Mouse (Mus musculus) gastrocnemius, postnatal 25 days (tissue): Measurements from ENCODE around the gene March1. TPM values are rescaled to one million over a fixed set of nuclear protein-coding genes. Genes with fewer than 3 reads are reported as not detected.
"Not testable (repeated sequence)": the region's sequence is repeated elsewhere in the genome, so short reads cannot be mapped to it uniquely, and the experiment has no call there.

ENCODE experiments used
- DNase-seq: peaks from one replicate; pipeline ENCODE4 v3.0.0; 2022
- total RNA-seq, 2 experiments: library from RNA; stranded (reverse); gene quantifications; 1 replicate in 1 of 2; 2 replicates in 1 of 2; pipeline ENCODE4 v1.2.3; 2021

The March1 gene
- total RNA-seq, 2 experiments from 2014 or later: 0.38 to 0.40 TPM

DNA sequence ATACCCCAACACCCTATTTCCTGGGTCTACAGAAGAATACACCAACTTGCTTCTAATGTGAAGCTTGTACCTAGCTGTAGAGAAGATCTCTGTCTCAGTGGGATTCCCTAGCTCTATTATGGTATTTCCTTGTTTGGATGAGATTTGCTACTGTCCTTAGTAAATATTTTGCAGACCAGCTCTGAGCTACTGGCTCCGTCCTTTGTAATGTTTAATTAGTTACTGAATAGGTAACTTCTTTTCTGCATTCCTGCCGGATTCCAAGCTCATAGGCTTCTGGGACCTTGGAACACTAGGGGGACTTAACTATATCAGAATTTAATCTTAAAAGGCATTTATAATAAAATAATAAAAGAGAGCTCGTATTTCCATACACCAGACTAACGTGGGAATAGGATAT lies 799.9 kb downstream of the March1 start:
- DNase-seq: not testable (repeated sequence)

DNA sequence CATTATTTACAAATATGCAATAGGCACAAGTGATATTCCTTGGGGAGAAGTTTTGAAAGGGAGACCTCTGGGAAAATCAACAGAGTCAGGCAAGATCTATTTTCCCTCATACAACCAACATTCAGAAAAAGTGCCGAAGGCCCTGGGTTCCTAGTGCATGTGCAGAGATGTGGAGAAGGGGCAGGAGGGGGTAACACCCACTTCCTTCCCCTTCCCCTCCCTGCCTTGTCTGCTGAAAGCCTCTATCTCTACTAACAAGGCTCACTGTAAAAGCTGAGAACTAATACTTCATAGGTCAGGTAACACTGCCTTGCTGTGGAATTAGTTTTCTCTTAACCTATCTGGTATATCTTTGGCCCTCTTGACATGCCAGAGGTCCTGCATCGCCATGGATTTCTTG lies 812.9 kb downstream of the March1 start:
- no peak for DNase-seq

DNA sequence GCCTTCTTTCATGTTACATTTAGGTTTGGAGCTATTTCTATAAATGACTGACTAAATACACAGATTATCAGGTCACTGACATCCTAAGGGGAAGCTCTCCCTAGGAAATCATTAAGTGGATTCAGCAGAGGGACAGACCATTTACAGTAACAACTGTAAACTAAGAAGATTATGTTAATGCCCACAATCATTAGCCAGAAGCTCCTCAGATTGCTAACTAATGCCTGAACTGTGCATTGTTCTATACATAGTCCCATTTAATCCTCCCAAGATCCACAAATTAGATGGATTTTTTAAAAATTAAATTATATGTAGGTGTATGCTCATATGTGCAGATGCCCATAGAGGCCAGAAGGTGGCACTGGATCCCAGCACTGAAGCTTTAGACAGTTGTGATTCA lies 815.9 kb downstream of the March1 start:
- no peak for DNase-seq

DNA sequence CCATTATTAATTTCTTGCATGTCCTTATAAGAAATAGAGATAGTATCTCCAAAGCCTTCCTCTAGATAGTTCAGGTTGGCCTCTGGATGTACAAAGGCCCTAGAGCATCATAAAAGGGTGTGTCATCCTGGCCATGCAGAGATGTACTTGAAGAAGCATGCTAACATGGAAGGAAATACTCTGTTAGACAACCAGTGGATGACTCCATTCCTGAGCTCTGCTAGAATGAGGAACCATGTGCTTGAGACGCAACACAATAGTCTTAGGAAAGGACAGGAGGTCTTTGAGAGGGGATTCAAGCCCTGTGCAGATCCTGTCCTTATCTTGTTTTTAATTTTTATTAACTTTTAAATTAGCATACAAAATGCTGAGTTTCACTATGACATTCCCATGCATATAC lies 819.1 kb downstream of the March1 start:
- no peak for DNase-seq

DNA sequence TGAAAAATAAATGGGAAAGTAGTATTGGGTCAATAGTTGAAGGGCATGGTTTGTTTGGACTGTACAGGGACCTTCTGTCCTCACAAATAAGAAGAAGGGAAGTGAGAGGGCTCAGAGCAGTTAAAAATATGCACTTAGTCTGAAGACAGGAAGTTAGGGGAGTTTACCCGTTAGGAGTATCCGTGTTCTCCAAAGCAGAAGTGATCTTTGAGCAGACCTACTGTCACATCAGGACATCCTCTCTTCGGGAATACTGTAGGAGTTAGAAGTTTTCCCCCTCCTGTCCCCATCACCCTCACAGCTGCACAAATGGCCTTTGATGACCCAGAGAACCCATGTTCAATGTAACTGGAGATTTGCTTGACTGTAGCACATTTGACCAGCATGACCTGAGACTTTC lies 820.2 kb downstream of the March1 start:
- no peak for DNase-seq

DNA sequence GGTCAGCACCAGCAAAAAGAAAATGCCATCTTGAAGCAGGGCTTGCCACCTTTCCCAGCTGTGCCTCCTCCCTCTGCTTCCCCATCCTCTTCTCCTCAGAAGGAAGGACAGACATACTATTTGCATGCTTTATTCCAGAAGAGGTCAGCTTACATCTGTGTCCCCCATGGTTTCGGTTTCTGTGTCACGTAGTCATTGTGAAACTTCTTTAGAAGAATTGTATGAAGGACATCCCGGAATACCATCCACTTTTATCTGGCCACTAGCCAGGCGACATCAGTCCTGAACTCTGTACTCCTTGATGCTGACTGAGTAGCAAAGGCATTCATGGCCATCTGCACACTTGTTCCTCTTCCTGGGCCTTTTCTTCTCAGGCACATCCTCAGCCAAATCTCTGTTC lies 820.8 kb downstream of the March1 start:
- DNase-seq: peak; percentile 21

DNA sequence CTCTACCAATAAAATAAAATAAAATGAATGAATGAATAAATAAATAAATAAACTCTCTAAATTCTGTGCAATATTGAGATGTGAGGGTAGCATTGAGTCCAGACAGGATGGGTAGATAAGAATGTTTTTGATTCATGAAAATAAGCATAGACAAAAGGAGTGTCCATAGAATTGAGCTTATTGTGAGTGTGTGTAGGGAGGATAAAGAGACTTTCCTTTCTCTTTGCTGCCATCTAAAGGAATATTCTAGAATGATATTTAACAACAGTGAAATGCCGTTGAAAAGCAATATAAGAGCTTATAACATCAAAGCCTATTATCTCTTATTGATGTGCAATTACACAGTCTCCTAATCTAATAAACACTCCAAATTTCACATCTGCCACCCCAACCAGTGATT lies 823.4 kb downstream of the March1 start:
- no peak for DNase-seq

DNA sequence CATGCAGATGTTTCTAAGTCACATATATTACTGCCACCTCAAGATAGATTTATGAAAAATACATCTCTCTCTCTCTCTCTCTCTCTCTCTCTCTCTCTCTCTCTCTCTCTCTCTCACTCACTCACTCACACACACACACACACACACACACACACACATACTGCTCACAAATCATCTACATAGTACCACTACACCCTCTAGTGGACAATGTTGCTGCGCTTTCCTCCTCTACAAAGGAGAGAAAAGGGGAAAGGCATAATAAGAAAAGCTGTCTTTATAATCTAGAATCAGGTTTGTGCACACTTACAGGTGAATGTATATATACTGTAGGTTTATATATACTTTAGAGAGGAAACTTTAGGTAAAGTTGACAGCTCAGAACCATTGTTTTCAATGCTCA lies 825.1 kb downstream of the March1 start:
- no peak for DNase-seq

DNA sequence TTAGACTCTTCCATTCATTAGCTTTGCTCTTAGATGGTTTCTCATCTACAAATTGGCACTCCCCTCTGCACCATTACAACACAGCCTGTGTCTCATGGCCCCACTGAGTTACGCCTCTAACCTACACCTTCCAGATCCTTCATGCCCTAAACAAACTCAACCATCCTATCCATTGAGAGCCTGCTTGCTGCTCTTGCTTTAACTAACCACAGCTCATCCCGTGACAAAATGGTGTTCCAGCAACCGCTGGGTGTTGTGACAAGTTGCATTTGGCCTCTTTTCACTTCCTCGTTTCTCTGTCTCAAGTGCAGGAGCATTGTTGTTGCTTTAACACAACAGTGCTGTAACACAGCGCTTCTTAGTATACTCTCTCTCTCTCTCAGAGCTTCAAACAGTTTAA lies 826.4 kb downstream of the March1 start:
- DNase-seq: no peak

DNA sequence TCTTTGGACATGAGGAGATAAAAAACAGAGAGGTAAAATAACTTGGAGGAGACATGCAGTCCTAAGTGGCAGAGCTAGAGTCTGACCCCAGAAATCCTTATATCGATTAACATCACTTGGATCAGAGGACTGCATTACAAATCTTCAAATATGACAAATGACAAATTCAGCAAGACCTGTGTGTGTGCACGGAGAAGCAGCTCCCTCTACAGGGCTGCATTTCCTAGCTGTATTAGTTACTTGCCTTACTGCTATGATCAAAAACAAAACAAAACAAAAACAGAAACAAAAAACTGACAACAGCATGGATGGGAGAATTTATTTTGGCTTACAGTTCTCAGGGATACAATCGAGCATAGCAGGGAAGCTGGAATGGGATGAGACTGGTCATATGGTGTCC lies 827.7 kb downstream of the March1 start:
- no peak for DNase-seq

DNA sequence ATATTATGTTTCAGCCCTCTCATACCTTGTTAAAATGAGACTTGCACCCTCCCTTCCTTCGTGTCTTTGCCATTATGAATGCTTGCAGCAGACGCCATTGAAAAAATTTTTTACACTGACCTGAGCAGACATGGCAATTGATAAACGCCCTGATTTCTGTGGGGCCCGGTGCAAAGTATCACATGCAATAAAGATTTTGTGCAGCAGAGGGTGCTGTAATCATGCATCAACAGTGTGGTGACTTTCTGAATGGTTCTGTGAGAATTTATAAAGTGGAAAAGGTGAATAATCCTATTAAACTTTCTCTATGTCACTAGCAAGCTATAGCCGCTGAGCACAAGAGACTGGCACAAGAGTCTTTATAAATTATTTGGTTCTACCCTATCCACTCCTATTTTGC lies 833.0 kb downstream of the March1 start:
- DNase-seq: no peak

DNA sequence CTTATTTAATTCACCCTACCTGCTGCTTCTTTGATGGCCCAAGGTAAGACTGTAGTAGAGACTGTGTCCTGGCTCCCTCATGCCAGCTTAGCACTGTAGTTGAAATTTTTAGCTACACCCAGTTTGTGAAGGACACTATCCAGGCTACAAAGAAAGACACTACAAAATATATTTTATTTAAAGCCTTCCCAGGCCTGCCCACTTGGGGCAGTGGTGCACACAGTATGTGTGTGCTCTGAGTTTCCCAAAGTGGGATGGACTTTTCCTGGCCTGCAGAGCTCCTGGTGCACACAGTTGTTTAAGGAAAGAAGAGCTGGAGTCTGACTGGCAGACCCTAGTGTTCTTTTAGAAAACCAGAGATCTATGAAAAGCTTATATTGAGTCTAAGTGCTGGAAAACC lies 839.4 kb downstream of the March1 start:
- DNase-seq: no peak

DNA sequence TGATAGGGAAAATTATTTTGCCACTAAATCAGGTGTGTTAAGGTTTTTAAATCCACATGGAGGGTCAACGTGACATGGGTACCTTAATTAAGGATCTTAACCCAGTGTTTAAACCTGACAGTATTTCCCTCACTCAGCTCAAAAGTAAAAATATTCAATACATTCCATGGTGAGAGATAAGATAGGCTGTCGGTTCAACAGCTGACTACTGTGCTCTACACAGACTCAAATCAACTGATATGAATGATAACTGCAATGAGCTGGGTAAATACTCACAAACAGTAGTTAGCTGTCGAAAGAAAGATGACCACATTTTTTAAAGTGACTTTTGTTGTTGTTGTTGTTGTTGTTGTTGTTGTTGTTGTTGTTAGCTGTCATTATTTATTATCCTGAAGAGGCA lies 852.1 kb downstream of the March1 start:
- DNase-seq: no peak

DNA sequence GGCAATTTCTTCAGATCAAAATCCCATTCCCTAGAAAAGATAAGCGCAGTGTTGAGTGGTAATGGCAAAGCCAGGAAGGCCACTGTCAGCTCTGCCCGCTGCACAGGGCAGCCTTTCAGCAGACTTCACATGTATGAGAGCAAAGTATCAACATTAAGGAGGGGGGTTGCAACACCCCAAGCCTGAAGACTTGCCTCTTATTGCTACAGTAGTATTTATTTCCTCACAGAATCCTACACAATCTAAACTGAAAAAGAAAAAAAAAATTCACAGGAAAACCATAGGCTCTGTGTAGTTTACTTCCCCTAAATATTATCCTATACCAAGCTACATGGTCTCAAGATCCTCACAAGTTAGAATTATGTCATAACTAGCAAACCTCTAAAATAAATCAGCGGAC lies 859.2 kb downstream of the March1 start:
- no peak for DNase-seq

DNA sequence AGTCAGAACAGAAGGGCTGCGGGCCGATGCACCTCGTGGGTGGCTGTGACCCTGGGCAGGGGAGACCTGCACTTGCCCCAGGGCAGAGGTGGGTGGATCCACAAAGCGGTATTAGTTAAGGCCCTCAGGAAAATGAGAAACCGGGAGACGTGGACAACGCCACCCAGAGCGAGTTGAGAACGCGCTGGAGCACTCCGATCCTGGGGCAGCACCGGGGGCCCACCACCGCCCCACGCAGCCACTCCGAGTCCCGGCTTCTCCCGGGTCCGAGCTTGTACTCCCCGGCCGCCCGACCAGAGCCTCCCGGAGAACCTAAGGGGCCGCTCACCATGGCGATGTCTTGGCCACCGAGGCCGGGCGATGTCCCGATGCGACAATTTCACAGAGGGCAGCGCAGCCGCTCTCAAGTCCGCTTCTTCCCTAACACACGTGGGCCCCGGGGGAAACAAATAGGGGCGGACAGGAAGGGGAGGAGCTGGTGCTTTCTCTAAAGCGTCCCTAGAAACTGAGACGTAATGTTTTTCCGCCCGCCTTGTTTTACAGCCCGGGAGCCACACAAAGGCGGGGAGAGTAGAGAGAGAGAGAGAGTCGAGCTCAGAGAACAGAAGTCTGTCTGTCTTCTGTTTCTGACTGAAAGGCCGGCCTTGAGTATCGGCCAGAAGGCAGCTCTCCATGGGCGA lies 868.5 kb downstream of the March1 start, which contains the start of gene Tma16:
Gene Tma16 (minus strand): TSS at position 447 of the 680 bp plus-strand sequence.
- peak; percentile 72 for DNase-seq

DNA sequence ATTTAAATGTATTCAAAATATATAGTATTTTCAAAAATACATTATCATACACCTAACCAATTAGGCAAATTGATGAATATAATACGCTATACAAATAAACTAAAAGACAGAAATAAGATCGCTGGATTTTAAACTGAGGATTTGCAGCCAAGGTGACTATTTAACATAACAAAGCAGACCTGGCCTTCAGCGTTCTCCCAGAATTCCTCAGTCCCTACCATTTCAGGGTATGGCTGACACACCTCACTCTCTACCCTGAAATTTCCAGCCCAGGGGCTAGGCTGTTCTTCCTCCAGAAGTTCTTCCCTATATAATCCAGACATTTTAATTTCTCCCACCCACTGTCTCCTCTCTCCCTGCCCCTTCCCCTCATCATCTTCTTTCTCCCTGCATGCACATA lies 870.9 kb downstream of the March1 start:
- no peak for DNase-seq

DNA sequence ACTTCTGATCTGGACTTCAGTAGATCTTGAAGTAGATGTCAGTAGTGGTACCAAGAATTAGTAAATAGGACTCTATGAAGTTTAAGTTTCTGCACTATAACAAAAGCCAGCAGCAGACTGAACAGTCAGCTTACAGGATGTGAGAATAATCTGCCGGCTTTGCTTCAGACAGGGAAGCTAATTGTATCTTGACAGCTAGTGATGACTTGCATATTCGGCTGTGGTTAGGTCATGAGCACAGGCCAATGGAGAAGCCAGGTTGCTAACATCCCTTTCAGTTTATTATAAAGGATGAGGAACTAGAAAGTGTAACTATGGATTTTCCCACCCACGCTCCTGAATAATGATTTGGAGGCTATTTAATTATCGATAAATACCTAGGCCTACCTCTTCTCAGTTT lies 872.9 kb downstream of the March1 start:
- DNase-seq: no peak

DNA sequence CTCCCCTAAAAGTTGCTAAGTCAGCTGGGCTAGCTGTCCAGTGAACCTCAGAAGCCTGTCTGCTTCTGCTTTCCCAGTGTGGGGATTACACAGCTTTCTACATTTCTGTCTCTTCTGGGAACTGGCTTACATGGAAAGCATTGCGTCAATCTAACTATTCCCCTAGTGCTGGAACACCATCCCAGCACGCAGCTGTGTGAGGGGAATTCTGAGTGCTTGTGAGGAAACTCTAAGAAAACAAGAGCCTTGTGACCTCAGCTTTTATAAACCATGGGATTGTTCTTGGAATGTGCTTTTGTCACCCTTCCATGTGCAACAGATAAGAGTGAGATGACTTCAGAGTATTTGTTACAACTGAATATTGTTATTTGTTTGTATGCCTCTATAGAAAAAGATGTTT lies 876.8 kb downstream of the March1 start:
- DNase-seq: peak; percentile 14

DNA sequence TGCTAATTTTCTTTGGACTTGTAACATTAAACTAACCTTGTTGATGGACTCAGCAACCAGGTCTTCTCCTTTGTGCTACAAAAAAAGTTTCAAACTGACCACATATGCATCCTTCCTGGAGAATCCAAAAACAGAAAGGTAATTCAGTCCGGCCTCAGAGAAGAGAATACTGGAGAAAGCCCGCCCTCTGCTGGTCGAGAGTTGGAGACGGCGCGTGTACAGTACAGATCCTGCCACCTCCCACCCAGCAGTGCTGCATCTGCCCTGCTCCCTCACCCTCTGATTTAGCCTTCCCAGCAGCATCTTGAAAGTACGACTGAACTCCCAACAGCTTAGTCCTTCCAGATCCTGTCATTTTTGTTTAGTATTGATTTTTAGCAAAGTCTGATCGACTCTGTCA lies 878.0 kb downstream of the March1 start:
- peak; percentile 16 for DNase-seq

DNA sequence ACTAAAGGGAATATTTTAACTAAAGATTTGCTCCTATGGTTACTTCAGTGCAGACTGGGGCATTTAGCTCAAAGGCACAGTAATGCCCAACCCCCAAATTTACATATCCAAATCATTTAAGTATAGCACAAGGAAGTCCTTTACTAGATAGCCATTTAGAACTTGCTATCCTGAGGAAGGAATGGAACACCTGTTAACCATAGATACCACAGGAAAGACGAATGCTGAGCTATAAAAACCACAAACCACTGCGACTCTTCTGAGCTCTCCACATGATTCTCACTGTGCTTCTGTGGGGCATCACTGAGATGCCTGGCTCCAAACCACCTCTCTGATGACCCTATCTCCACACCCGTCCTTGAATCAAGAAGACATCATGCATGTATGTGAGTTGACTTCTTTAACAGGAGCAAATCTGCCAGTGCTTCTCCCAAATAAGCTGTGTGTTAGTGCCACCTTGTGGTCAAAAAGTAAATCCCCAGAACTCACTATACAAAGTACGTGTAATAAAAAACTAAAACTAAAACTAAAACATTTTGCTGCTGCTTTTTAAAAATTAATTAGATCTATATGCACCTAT lies 879.4 kb downstream of the March1 start:
- DNase-seq: no peak

DNA sequence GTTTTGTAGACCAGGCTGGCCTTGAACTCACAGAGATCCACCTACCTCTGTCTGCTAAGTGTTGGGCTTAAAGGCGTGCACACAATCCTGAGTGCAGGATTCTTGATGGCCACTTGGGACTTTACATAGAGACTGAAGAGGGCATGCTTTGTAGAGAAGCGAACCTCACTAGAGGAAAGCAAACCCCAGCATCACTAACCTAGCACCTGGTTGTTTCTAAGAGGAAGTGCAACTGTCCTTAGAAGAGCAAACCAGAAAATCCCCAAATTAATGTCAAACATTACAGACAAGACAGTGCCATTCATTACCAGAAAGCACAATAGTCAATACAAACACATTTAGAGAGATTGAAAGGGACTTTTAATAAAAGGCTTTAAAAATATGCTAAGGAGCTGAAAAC lies 885.7 kb downstream of the March1 start:
- DNase-seq: no peak

DNA sequence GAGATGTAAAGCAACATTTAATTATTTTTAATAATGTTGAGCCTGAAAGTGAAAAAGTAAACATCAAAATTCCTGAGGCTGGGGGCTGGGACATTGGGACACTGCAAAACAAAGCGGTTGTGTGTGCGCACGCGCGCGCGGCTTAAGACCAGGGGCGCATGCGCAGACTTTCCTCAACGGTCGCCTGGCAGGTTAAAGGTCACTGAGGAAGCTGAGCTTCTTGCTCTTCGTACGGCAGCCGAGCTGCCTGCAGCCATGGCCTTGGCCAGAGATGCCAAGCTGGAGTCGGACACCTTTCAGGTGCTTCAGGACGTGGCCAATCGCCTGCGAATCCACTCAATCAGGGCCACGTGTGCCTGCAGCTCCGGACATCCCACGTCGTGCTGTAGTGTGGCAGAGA lies 893.8 kb downstream of the March1 start, which contains the start of gene Tktl2:
Gene Tktl2 (plus strand): TSS at position 220 of the 400 bp plus-strand sequence.
- no peak for DNase-seq

DNA sequence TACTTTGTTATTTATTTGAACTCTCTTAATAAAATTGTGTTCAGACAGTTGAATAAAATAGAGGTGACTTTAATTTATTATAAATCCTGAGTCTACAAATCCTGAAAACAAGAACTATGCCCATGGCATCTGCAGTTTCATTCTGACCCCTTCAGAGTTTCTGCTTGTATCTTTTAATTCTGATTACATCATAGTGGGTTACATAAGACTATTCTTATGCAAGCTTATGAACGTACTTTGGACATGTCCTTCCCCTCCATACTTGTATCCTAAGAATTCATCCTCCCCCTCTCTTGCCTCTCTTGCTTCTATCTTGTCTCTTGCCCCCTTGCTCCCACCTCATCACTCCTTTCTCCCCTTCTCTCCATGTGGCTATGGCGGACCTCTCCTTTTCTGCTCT lies 901.4 kb downstream of the March1 start:
- no peak for DNase-seq

DNA sequence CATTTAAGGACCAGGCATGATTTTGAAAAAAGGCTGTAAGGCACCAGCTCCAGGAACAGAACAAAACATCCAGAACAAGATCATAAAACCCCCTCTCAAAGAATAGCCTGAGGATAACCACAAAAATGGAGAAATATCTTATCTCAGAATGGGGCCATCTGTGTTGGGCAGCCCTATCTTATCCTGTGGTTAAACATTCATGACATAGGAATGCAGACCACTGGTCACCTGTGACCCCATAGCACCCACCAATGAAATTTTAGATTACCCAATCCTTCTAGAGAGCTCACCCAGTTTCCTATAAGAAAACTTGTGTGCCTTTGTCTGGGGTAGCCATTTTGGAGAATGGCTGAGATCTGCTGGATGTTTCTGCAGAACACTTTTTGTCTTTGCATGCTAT lies 902.9 kb downstream of the March1 start:
- no peak for DNase-seq
